Mouse (Mus musculus): ENCODE measurements at regions not wholly inside any gene's neighbourhood (a gene's known extent, or its start where the extent isn't known, plus 50 kb on each side); places are given as distances from the start of the nearest gene placed in this dataset.

DNA sequence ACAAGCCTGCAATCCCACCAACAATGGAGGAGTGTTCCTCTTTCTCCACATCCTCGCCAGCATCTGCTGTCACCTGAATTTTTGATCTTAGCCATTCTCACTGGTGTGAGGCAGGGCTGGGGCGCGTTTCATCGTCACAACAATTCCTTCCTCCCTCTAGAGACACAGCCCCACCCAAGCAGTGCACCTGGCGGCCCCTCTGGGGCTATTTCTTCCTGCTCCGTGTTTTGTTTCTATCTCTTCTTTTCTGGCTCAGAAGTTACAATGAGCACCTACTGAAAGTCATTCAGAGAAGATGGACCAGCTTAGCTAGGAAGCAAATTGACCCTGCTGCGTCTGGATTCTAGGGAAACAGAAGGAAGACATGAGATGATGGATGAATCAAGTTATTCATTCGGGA lies 172.5 kb downstream of the Cand1 start:
- H3K27me3 ChIP-seq (ENCODE audit: control insufficient read depth, insufficient read depth, low read length): no peaks in the 10 kb centered on the region
- H3K36me3 ChIP-seq (ENCODE audit: control insufficient read depth, insufficient read depth, low read length): no peaks in the 10 kb centered on the region
- H3K4me3 ChIP-seq (replicated peaks; ENCODE audit: low read length): no peak overlapping the region
- 90% methylated on average over 8 of the region's 8 CpGs for WGBS
- no peak overlapping the region for H3K4me2 ChIP-seq (ENCODE audit: low read depth, low read length)
- no peak overlapping the region for H3K9ac ChIP-seq (ENCODE audit: low read length)
- no peak for ATAC-seq (ENCODE audit: insufficient read depth, low FRiP score)
- H3K27ac ChIP-seq (ENCODE audit: low read length): no peak overlapping the region
- peaks cover 4% of the 10 kb centered on the region; the same call in 1 of the 2 replicates for H3K4me1 ChIP-seq (ENCODE audit: control insufficient read depth, insufficient read depth, low read length)
- H3K9me3 ChIP-seq (replicated peaks; ENCODE audit: control insufficient read depth, low read length): no peaks in the 10 kb centered on the region

- Histone ChIP-seq H3K27ac (ENCODE audit: low read length) (no peak overlapping the region), H3K4me3 (replicated peaks; ENCODE audit: low read length) (no peak overlapping the region), H3K27me3 (ENCODE audit: control insufficient read depth, insufficient read depth, low read length) (no peaks in the 10 kb centered on the region), H3K9me3 (replicated peaks; ENCODE audit: control insufficient read depth, low read length) (no peaks in the 10 kb centered on the region), H3K4me1 (ENCODE audit: control insufficient read depth, insufficient read depth, low read length) (peaks cover 4% of the 10 kb centered on the region; the same call in 1 of the 2 replicates), H3K9ac (ENCODE audit: low read length) (no peak overlapping the region), H3K36me3 (ENCODE audit: control insufficient read depth, insufficient read depth, low read length) (no peaks in the 10 kb centered on the region), H3K4me2 (ENCODE audit: low read depth, low read length) (no peak overlapping the region)
- WGBS: 28% methylated on average over 8 of the region's 8 CpGs
- no peak for ATAC-seq (ENCODE audit: insufficient read depth, low FRiP score)
Measured at GRCm38 (mm10) chr10:119065974-119066373, 173.9 kb downstream of the Cand1 start.

DNA sequence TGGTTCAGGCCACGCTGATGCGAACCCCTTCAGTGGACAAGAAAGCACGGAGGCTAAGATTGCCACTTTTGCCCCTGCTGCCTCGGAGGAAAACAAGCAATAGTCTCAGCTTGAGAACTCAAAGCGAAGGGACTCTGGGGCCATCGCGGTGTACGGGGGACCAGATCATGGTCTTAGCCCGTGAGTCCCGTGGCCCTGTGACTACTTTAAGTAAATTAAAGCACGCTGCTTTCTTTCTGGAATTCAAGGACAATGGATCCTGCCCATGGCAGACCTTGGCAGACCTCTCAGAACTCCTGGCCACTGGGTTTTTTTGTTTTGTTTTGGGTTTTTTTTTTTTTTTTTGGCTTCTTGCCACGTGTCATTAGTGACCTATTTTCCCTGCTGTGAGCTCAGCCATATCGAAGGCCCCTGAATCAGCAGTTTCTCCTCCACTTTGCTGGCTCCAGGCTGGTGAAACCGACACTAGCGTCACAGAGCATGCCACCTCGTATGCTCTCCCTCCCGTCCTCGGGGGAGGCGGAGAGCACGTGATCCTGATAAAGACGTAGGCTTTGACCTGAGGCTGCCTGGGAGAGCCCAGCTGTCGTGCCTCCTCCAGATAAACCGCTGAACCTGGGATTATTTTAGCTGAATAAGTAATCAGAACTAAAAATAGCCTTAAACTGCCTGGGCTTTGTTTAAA lies 174.6 kb downstream of the Cand1 start:
- Histone ChIP-seq H3K4me1 (ENCODE audit: control insufficient read depth, insufficient read depth, low read length) (peaks cover 4% of the 10 kb centered on the region; the same call in 1 of the 2 replicates), H3K4me3 (replicated peaks; ENCODE audit: low read length) (no peak overlapping the region), H3K4me2 (ENCODE audit: low read depth, low read length) (peak overlapping the region; percentile 32), H3K9ac (ENCODE audit: low read length) (no peak overlapping the region), H3K27ac (ENCODE audit: low read length) (peak overlapping the region; percentile 14; the same call in 1 of the 2 replicates), H3K9me3 (replicated peaks; ENCODE audit: control insufficient read depth, low read length) (no peaks in the 10 kb centered on the region), H3K27me3 (ENCODE audit: control insufficient read depth, insufficient read depth, low read length) (no peaks in the 10 kb centered on the region), H3K36me3 (ENCODE audit: control insufficient read depth, insufficient read depth, low read length) (no peaks in the 10 kb centered on the region)
- peak; percentile 80 for ATAC-seq (ENCODE audit: insufficient read depth, low FRiP score)
- 45% methylated on average over 23 of the region's 23 CpGs for WGBS

- Histone ChIP-seq H3K4me3 (replicated peaks; ENCODE audit: low read length) (no peak overlapping the region), H3K27ac (ENCODE audit: low read length) (no peak overlapping the region), H3K9ac (ENCODE audit: low read length) (no peak overlapping the region), H3K4me2 (ENCODE audit: low read depth, low read length) (no peak overlapping the region), H3K36me3 (ENCODE audit: control insufficient read depth, insufficient read depth, low read length) (no peaks in the 10 kb centered on the region), H3K4me1 (ENCODE audit: control insufficient read depth, insufficient read depth, low read length) (no peaks in the 10 kb centered on the region), H3K9me3 (replicated peaks; ENCODE audit: control insufficient read depth, low read length) (no peaks in the 10 kb centered on the region), H3K27me3 (ENCODE audit: control insufficient read depth, insufficient read depth, low read length) (no peaks in the 10 kb centered on the region)
- 83% methylated on average over 12 of the region's 12 CpGs for WGBS
- no peak for ATAC-seq (ENCODE audit: insufficient read depth, low FRiP score)
Measured at GRCm38 (mm10) chr10:119064218-119064617, 175.6 kb downstream of the Cand1 start.

GRCm38 (mm10) chr10:119063209-119063699 lies 176.6 kb downstream of the Cand1 start:
- no peak for ATAC-seq (ENCODE audit: insufficient read depth, low FRiP score)
- H3K4me2 ChIP-seq (ENCODE audit: low read depth, low read length): no peak overlapping the region
- no peak overlapping the region for H3K27ac ChIP-seq (ENCODE audit: low read length)
- no peak overlapping the region for H3K9ac ChIP-seq (ENCODE audit: low read length)
- 73% methylated on average over 14 of the region's 14 CpGs for WGBS
- H3K4me1 ChIP-seq (ENCODE audit: control insufficient read depth, insufficient read depth, low read length): peaks cover 5% of the 10 kb centered on the region; the same call in 1 of the 2 replicates
- no peaks in the 10 kb centered on the region for H3K27me3 ChIP-seq (ENCODE audit: control insufficient read depth, insufficient read depth, low read length)
- H3K9me3 ChIP-seq (replicated peaks; ENCODE audit: control insufficient read depth, low read length): no peaks in the 10 kb centered on the region
- H3K4me3 ChIP-seq (replicated peaks; ENCODE audit: low read length): no peak overlapping the region
- no peaks in the 10 kb centered on the region for H3K36me3 ChIP-seq (ENCODE audit: control insufficient read depth, insufficient read depth, low read length)

GRCm38 (mm10) chr10:119061958-119062599 lies 177.8 kb downstream of the Cand1 start:
- Histone ChIP-seq H3K9ac (ENCODE audit: low read length) (no peak overlapping the region), H3K27me3 (ENCODE audit: control insufficient read depth, insufficient read depth, low read length) (no peaks in the 10 kb centered on the region), H3K36me3 (ENCODE audit: control insufficient read depth, insufficient read depth, low read length) (no peaks in the 10 kb centered on the region), H3K27ac (ENCODE audit: low read length) (no peak overlapping the region), H3K9me3 (replicated peaks; ENCODE audit: control insufficient read depth, low read length) (no peaks in the 10 kb centered on the region), H3K4me1 (ENCODE audit: control insufficient read depth, insufficient read depth, low read length) (peaks cover 5% of the 10 kb centered on the region; the same call in 1 of the 2 replicates), H3K4me2 (ENCODE audit: low read depth, low read length) (no peak overlapping the region), H3K4me3 (replicated peaks; ENCODE audit: low read length) (no peak overlapping the region)
- no peak for ATAC-seq (ENCODE audit: insufficient read depth, low FRiP score)
- 82% methylated on average over 13 of the region's 13 CpGs for WGBS

DNA sequence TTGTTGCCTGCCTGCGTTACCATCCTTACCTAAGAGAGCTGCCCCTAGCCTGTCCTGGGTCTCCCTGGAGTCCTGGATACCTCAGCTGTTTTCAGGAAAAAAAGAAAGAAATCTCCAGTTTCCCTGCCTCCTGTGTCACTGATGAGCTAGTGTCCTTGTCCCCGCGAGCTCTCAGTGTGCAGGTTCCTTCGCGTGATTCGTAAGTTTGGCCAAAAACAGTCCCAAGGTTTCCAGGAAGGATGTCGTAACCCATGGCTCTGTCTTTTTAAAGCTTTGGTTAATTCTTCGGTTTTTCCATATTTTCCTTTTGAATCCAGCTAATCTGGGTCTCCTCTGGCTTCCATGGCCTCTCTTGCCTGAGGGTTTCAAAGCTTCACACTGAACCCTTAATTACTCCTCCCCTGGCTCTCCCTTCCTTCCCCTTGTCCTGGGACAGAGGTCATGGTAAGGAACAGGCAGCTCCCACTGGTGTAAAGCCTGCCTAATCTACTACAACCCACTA lies 178.5 kb downstream of the Cand1 start:
- Histone ChIP-seq H3K4me1 (ENCODE audit: control insufficient read depth, insufficient read depth, low read length) (peaks cover 5% of the 10 kb centered on the region; the same call in 1 of the 2 replicates), H3K4me2 (ENCODE audit: low read depth, low read length) (no peak overlapping the region), H3K9me3 (replicated peaks; ENCODE audit: control insufficient read depth, low read length) (no peaks in the 10 kb centered on the region), H3K9ac (ENCODE audit: low read length) (no peak overlapping the region), H3K36me3 (ENCODE audit: control insufficient read depth, insufficient read depth, low read length) (no peaks in the 10 kb centered on the region), H3K27me3 (ENCODE audit: control insufficient read depth, insufficient read depth, low read length) (no peaks in the 10 kb centered on the region), H3K27ac (ENCODE audit: low read length) (no peak overlapping the region), H3K4me3 (replicated peaks; ENCODE audit: low read length) (no peak overlapping the region)
- WGBS: 89% methylated on average over 8 of the region's 8 CpGs
- ATAC-seq (ENCODE audit: insufficient read depth, low FRiP score): no peak

DNA sequence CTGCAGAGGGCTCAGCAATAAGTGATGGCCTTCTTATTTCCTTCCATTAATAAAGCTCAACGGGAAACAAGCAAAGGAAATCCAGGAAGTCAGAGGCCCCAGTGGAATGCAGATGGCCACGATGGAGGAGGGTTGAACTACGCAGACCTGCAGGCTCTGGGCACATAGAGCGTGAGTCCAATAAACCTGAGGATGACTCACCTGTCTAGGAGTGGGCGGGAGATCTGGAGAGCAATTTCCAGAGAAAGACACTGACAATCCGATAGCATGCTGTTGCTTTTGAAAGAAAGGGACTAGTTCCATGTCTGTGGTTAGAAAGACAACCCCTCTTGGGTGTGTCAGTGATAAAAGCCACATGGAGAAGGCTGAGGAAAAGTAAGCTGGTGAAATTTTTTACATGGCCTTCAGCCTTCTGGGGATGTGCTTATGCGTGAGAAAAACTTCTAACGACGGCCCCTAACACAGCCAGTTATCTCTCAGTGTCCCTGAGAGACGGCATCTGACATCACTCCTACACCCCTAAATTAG lies 181.3 kb downstream of the Cand1 start:
- Histone ChIP-seq H3K27me3 (ENCODE audit: control insufficient read depth, insufficient read depth, low read length) (no peaks in the 10 kb centered on the region), H3K4me3 (replicated peaks; ENCODE audit: low read length) (no peak overlapping the region), H3K27ac (ENCODE audit: low read length) (no peak overlapping the region), H3K9me3 (replicated peaks; ENCODE audit: control insufficient read depth, low read length) (no peaks in the 10 kb centered on the region), H3K4me2 (ENCODE audit: low read depth, low read length) (no peak overlapping the region), H3K9ac (ENCODE audit: low read length) (no peak overlapping the region), H3K4me1 (ENCODE audit: control insufficient read depth, insufficient read depth, low read length) (peaks cover 5% of the 10 kb centered on the region; the same call in 1 of the 2 replicates), H3K36me3 (ENCODE audit: control insufficient read depth, insufficient read depth, low read length) (no peaks in the 10 kb centered on the region)
- no peak for ATAC-seq (ENCODE audit: insufficient read depth, low FRiP score)
- WGBS: 68% methylated on average over 10 of the region's 10 CpGs

GRCm38 (mm10) chr10:119055199-119055785 lies 184.6 kb downstream of the Cand1 start:
- ATAC-seq (ENCODE audit: insufficient read depth, low FRiP score): no peak
- no peak overlapping the region for H3K4me3 ChIP-seq (replicated peaks; ENCODE audit: low read length)
- peaks cover 14% of the 10 kb centered on the region; the same call in 1 of the 2 replicates for H3K4me1 ChIP-seq (ENCODE audit: control insufficient read depth, insufficient read depth, low read length)
- no peak overlapping the region for H3K9ac ChIP-seq (ENCODE audit: low read length)
- H3K4me2 ChIP-seq (ENCODE audit: low read depth, low read length): no peak overlapping the region
- H3K9me3 ChIP-seq (replicated peaks; ENCODE audit: control insufficient read depth, low read length): no peaks in the 10 kb centered on the region
- no peaks in the 10 kb centered on the region for H3K27me3 ChIP-seq (ENCODE audit: control insufficient read depth, insufficient read depth, low read length)
- H3K36me3 ChIP-seq (ENCODE audit: control insufficient read depth, insufficient read depth, low read length): no peaks in the 10 kb centered on the region
- H3K27ac ChIP-seq (ENCODE audit: low read length): no peak overlapping the region
- WGBS: 51% methylated on average over 13 of the region's 13 CpGs
